Mouse (Mus musculus) heart, postnatal 0 days (tissue): ENCODE results near the gene Rara. TPM values are rescaled to one million over a fixed set of nuclear protein-coding genes. Genes with fewer than 3 reads are reported as not detected.
"Not testable (repeated sequence)": the region's sequence is repeated elsewhere in the genome, so short reads cannot be mapped to it uniquely, and the experiment has no call there.

Experiments used
- ATAC-seq: fragments of 200-750 bp; cut with Nextera tagmentation; 2 replicates; pipeline ENCODE4 v1.8.0; 2017; ENCODE audit warnings: low read depth, moderate number of reproducible peaks, moderate library complexity; ENCODE audit not compliant: insufficient read depth
- DNase-seq: peaks from one replicate; pipeline ENCODE4 v3.0.0-alpha.2; 2016; ENCODE audit warnings: low spot score
- H3K27ac ChIP-seq: fragments of 300-500 bp; sonication (generic); 2 replicates; pipeline ENCODE4 v1.5.1; 2014; ENCODE audit warnings: low read depth, mild to moderate bottlenecking
- H3K27me3 ChIP-seq: fragments of 300-500 bp; sonication (generic); 2 replicates; pipeline ENCODE4 v1.6.1; 2014; ENCODE audit warnings: low read length, mixed read lengths; ENCODE audit not compliant: control insufficient read depth, insufficient read depth
- H3K36me3 ChIP-seq: fragments of 300-500 bp; sonication (generic); replicated peaks from 2 replicates; pipeline ENCODE4 v1.6.1; 2014; ENCODE audit warnings: low read length, mixed read lengths; ENCODE audit not compliant: control insufficient read depth, insufficient read depth
- H3K4me1 ChIP-seq: fragments of 300-500 bp; sonication (generic); 2 replicates; pipeline ENCODE4 v1.6.1; 2014; ENCODE audit warnings: antibody characterized with exemption; ENCODE audit not compliant: control insufficient read depth, insufficient read depth
- H3K4me2 ChIP-seq: fragments of 300-500 bp; sonication (generic); 2 replicates; pipeline ENCODE4 v1.6.1; 2014; ENCODE audit warnings: low read depth, mild to moderate bottlenecking, low read length, moderate library complexity
- H3K4me3 ChIP-seq: fragments of 300-500 bp; sonication (generic); 2 replicates; pipeline ENCODE4 v1.5.1; 2014; ENCODE audit warnings: low read depth, low read length
- H3K9ac ChIP-seq: fragments of 300-500 bp; sonication (generic); replicated peaks from 2 replicates; pipeline ENCODE4 v1.6.1; 2014; ENCODE audit warnings: low read depth, low read length, mixed read lengths
- H3K9me3 ChIP-seq: fragments of 300-500 bp; sonication (generic); replicated peaks from 2 replicates; pipeline ENCODE4 v1.6.1; 2016; ENCODE audit warnings: low read length; ENCODE audit not compliant: control insufficient read depth
- CTCF ChIP-seq: IDR thresholded peaks from 2 replicates; pipeline ENCODE4 v1.5.1; 2016; ENCODE audit warnings: antibody characterized with exemption, control low read depth, low read depth
- EP300 ChIP-seq: IDR thresholded peaks from 2 replicates; pipeline ENCODE4 v1.6.1; 2016; ENCODE audit warnings: antibody characterized with exemption, low read depth
- WGBS: fragments of 180-500 bp; shearing (Covaris S2); extraction: QIAGEN DNeasy Blood & Tissue Kit; methylation state at CpG from one replicate; pipeline ENCODE4 v1.1.7; 2014; 5-methylcytosine and 5-hydroxymethylcytosine counted together
- polyA plus RNA-seq: library from polyadenylated mRNA; unstranded; fragments of >200 nt; fragmentation: Nextera tagmentation; extraction: Ambion mirVana; gene quantifications from 2 replicates; pipeline ENCODE4 v1.2.1, GENCODE M21; 2015
- total RNA-seq: library from RNA; depleted of rRNA; stranded (reverse); fragments of >200 nt; gene quantifications from 2 replicates; pipeline ENCODE4 v1.2.3, GENCODE M21; 2014; ENCODE audit warnings: low replicate concordance

The Rara gene
- total and polyA plus RNA-seq, 2 experiments from 2014 or later, result 15.8 to 24.0 TPM

DNA sequence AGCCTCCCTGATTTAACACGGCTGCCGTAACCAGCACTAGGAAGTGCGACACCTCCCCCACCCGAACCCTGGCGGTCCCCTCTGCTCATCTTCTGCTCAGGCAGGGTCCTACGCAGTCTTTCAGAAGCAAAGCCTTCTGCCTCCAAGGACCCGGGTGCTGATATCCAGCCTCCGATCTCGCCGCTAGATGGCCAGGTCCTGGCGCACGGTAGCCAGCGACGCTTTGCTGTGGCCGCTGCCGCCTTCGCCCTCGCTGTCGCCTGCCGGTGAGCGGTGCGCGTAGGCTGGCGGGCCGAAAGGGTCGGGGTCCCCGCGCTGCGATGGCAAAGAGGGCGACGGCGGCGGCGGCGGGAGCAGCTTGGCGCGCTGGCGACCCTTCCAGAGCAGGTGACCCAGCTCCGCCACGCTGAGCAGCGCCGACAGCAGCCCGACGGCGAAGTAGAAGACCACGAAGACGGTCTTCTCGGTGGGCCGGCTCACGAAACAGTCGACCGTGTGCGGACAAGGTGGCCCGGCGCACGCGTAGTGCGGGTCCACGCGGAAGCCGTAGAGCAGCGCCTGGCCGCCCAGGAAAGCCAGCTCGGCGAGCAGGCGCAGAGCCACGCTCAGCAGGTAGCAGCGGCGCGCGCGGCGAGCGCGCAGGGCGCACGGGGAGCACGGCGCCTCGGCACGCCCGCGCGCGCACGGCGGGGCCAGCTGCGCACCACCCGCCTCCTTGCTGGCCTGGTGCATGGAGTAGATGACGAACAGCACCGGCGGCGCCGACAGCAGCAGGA is 54.6 kb downstream of the Rara start:
- WGBS, result under 1% methylated on average over 93 of the region's 94 CpGs
- no peaks in the 10 kb centered on the region for H3K9me3 ChIP-seq
- H3K36me3 ChIP-seq, result no peaks in the 10 kb centered on the region
- DNase-seq, result no peak
- peak overlapping the region; percentile 62 for H3K4me3 ChIP-seq
- H3K4me2 ChIP-seq, result peak overlapping the region; percentile 97
- no peaks in the 10 kb centered on the region for H3K27me3 ChIP-seq
- peak; percentile 66 for ATAC-seq
- no peak overlapping the region; the same call in 1 of the 2 replicates for H3K27ac ChIP-seq
- TF ChIP-seq EP300 (no peak), CTCF (peak; percentile 57)
- H3K4me1 ChIP-seq, result peaks cover 6% of the 10 kb centered on the region
- peak overlapping the region; percentile 58 for H3K9ac ChIP-seq

DNA sequence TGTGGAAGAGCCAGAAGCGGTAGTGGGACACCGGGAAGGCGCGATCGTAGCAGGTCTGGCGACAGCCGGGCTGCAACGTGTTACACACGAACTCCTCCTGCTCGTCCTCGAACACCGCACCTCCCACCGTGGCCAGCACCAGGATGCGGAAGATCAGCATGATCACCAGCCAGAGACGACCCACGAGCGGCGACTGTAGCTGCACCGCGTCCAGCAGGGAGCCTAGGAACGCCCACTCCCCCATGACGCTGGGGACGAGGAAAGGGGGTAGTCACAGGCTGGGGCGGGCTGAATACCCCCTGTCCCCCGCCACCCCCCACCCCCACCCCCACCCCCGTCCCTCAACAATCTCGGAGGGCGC is 55.1 kb downstream of the Rara start, which contains the start of gene Gjd3:
Gene Gjd3, minus strand, starts transcription at position 244 of the 361 bp plus-strand sequence.
- Histone ChIP-seq H3K36me3 (no peaks in the 10 kb centered on the region), H3K9me3 (no peaks in the 10 kb centered on the region), H3K27me3 (no peaks in the 10 kb centered on the region), H3K4me3 (peak within 1 kb of the TSS; percentile 62), H3K4me1 (peaks cover 6% of the 10 kb centered on the region), H3K9ac (peak within 1 kb of the TSS; percentile 58), H3K27ac (no peak within 1 kb of the TSS; the same call in 1 of the 2 replicates), H3K4me2 (peak within 1 kb of the TSS; percentile 97)
- DNase-seq (no peak), ATAC-seq (0 out of 2 replicates have a peak, but pooled peaks have one; percentile 7)
- WGBS, result 3% methylated on average over 28 of the region's 28 CpGs
- TF ChIP-seq CTCF, result no peak
- TF ChIP-seq EP300, result no peak

DNA sequence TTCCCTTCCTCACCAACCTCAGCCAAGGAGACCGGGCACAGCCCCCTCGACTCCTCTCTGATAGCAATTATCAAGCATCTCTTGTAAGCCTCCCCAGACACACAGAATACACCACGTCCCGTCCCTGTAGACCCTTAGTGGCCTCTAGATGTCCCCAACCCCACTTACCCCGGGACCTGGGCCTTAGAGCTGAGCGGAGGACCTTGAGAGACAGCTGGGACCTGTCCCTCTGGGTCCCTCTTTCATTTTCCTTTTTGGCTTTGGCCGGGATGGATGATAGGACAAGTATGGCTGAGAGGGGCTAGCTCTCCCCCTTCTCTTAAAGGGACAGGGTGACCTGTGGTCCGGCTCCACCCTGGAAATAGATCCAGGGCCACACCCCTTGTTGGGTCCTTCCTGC is 55.9 kb downstream of the Rara start:
- Histone ChIP-seq H3K9ac (no peak overlapping the region), H3K4me1 (peaks cover 6% of the 10 kb centered on the region), H3K27me3 (no peaks in the 10 kb centered on the region), H3K9me3 (no peaks in the 10 kb centered on the region), H3K36me3 (no peaks in the 10 kb centered on the region), H3K4me2 (peak overlapping the region; percentile 97; the same call in 1 of the 2 replicates), H3K4me3 (0 out of 2 replicates have a peak overlapping the region, but pooled peaks have one; percentile 62), H3K27ac (no peak overlapping the region)
- TF ChIP-seq EP300, result no peak
- no peak for TF ChIP-seq CTCF
- no peak for DNase-seq
- 46% methylated on average over 8 of the region's 8 CpGs for WGBS
- no peak for ATAC-seq

DNA sequence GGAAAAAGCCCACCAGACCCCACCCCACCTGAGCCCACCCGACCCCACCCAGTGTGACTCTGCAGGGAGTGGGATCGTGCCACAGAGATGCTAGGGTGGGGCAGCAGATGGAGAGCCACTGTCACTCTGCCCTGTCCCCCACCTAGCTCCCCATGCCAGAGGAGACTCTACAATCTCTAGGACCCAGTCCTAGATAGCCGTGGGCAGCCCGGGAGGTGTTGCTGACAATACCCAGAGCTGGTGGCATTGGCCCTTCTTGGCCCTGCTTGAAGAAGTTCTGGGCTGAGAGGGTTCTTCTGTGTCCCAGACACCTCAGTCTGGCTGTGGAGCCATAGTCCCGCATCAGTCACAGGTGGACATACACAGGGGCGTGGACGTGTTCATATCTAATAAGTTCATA is 57.9 kb downstream of the Rara start:
- H3K27me3 ChIP-seq, result no peaks in the 10 kb centered on the region
- 0 out of 2 replicates have a peak, but pooled peaks have one; percentile 75 for TF ChIP-seq EP300
- no peak for TF ChIP-seq CTCF
- 30% methylated on average over 7 of the region's 7 CpGs for WGBS
- H3K36me3 ChIP-seq, result no peaks in the 10 kb centered on the region
- H3K4me2 ChIP-seq, result 0 out of 2 replicates have a peak overlapping the region, but pooled peaks have one; percentile 5
- no peak overlapping the region for H3K9ac ChIP-seq
- ATAC-seq (peak; percentile 76), DNase-seq (peak; percentile 54)
- peak overlapping the region; percentile 26; the same call in 1 of the 2 replicates for H3K27ac ChIP-seq
- H3K4me3 ChIP-seq, result no peak overlapping the region
- no peaks in the 10 kb centered on the region for H3K9me3 ChIP-seq
- peaks cover 6% of the 10 kb centered on the region for H3K4me1 ChIP-seq

DNA sequence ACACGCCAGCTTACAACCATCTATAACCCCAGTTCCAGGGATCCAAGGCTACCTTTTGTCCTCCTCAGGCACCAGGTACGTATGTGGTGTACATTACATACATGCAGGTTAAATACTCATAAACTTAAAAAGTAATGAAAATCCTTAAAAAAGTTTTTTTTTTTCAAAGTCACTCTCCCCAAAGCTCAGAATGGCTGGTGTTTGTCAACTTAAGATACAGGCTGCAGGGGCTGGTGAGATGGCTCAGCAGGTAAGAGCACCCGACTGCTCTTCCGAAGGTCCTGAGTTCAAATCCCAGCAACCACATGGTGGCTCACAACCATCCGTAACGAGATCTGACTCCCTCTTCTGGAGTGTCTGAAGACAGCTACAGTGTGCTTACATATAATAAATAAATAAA is 60.6 kb downstream of the Rara start:
- H3K4me1 ChIP-seq, ATAC-seq, H3K27me3 ChIP-seq, H3K4me2 ChIP-seq, H3K9me3 ChIP-seq, H3K9ac ChIP-seq, DNase-seq, H3K4me3 ChIP-seq, H3K27ac ChIP-seq: not testable (repeated sequence)
- 92% methylated on average over 5 of the region's 6 CpGs for WGBS
- peaks cover 18% of the 10 kb centered on the region for H3K36me3 ChIP-seq

DNA sequence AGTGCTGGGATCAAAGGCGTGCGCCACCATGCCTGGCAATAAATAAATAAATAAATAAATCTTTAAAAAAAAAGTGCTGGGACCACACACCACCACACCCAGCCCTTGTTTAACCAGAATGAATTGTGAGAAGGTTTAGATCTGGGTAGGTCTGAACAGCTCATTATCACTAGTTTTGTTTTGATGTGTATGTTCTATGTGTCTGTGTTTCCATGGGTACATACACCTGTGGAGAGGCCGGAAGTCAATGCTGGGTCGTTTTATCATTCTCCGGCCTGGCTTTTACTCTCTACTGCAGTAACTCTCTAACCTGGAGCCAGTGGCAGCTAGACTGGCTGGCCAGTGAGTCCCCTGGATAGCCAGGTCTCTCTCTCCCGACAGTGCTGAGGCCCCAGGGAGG is 63.2 kb downstream of the Rara start:
- H3K27ac ChIP-seq, result no peak overlapping the region

More for the DNA sequence above, 63.2 kb downstream of the Rara start:
- DNase-seq (no peak), ATAC-seq (no peak)
- 81% methylated on average over 6 of the region's 6 CpGs for WGBS
- H3K36me3 ChIP-seq, result peaks cover 43% of the 10 kb centered on the region
- no peak overlapping the region for H3K4me2 ChIP-seq
- no peaks in the 10 kb centered on the region for H3K9me3 ChIP-seq
- no peak overlapping the region for H3K9ac ChIP-seq
- no peaks in the 10 kb centered on the region for H3K27me3 ChIP-seq
- H3K4me1 ChIP-seq, result no peaks in the 10 kb centered on the region
- no peak overlapping the region for H3K4me3 ChIP-seq
- no peak for TF ChIP-seq EP300
- TF ChIP-seq CTCF, result no peak
